Mouse (Mus musculus) brain, embryonic 14.5 days (tissue): Measurements from ENCODE around the gene Eif4enif1.
"Not testable (repeated sequence)": the region's sequence is repeated elsewhere in the genome, so short reads cannot be mapped to it uniquely, and the experiment has no call there.

Experiments used
- CTCF ChIP-seq: fragments of 200-500 bp; IDR thresholded peaks from 2 replicates; pipeline ENCODE4 v1.5.1; 2012; ENCODE audit warnings: inconsistent platforms, mild to moderate bottlenecking, moderate library complexity, borderline replicate concordance; ENCODE audit not compliant: insufficient read depth, insufficient read length; ENCODE audit errors: extremely low read depth
- POLR2A ChIP-seq: fragments of 200-500 bp; IDR thresholded peaks from 2 replicates; pipeline ENCODE4 v1.6.1; 2012; ENCODE audit warnings: mild to moderate bottlenecking, inconsistent platforms, borderline replicate concordance; ENCODE audit not compliant: poor library complexity, insufficient read depth, insufficient read length, severe bottlenecking; ENCODE audit errors: extremely low read depth

DNA sequence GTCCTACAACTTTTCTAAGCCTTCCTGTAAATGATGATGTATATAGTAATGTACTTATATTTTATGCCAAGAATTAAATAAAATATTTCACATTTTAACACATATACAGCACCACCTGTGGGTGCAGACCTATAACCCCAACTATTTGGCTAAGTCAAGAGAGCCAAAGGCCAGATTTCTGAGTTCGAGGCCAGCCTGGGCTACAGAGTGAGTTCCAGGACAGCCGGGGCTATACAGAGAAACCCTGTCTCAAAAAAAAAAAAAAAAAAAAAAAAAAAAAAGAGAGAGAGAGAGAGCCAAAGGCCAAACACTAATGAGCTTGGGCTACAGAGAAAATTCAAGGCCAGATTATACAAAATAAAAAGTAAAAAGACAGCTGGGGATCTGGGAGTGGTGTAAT lies 33.1 kb upstream of the Eif4enif1 start:
- TF ChIP-seq POLR2A, CTCF: not testable (repeated sequence)
